Mouse (Mus musculus) bone marrow, adult 2 months (tissue): ENCODE data around the gene Ptma.

Experiments used
- CTCF ChIP-seq: fragments of 200-500 bp; IDR thresholded peaks from 2 replicates; pipeline ENCODE4 v1.5.1; 2011; ENCODE audit warnings: low read length, control low read depth; ENCODE audit not compliant: control insufficient read depth, insufficient read depth
- POLR2A ChIP-seq: fragments of 200-500 bp; IDR thresholded peaks from 2 replicates; pipeline ENCODE4 v1.6.1; 2011; ENCODE audit warnings: low read depth, mild to moderate bottlenecking, control low read depth, low read length, borderline replicate concordance; ENCODE audit not compliant: control insufficient read depth

DNA sequence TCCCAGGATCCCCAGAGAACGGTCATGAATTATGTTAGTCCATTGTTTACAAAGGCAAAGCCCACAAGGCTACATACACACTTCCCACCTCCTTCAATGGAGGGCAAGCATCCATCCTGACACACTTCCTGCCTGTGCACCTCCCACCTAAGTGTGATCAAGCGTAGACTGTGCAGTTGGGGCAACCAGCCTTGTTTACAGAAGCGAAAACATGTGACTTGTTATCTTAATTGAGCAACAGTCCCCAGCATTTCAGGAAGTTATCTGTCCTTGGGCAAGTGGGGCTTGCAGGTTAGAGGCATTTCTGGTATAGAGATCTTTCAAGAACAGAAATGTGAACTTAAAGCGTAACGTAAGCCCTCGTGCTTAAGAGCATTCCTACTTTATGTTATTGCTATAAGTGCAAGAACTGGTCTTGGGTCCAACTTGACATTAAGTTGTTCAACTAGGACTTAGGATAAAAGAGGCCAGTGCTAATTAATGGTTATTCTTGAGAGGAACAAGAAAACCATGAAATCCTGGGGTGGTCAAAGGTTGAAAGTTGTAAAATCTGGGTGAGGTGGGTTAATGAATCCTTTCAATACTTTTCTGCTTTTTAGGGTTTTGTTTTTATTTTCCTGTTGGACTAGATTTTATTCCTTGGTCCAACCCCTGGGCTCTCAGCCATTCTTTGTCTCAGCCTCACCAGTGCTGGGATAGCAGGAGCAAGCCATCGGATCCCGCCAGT lies 47.3 kb upstream of the Ptma start:
- TF ChIP-seq POLR2A (no peak; the same call in 1 of the 2 replicates), CTCF (no peak)
